Mouse (Mus musculus) cerebellum, adult 9-11 months (tissue): ENCODE data around the gene Tfec.

ENCODE experiments used
- DNase-seq: peaks from one replicate; pipeline ENCODE4 v3.0.0; 2022

The Tfec gene

GRCm38 (mm10) chr6:16785166-16785565, 113.1 kb downstream of the Tfec start:
- DNase-seq, result no peak
